Mouse (Mus musculus) gastrocnemius, adult 2 months (tissue): ENCODE results near the gene Olfr221. TPM values are rescaled to one million over a fixed set of nuclear protein-coding genes. Genes with fewer than 3 reads are reported as not detected.

Source experiments
- DNase-seq: peaks from one replicate; pipeline ENCODE4 v3.0.0; 2022
- H3K27ac ChIP-seq: fragments of 200-600 bp; 2 replicates; pipeline ENCODE4 v1.8.1; 2022; ENCODE audit warnings: mild to moderate bottlenecking
- H3K4me3 ChIP-seq: fragments of 200-600 bp; 2 replicates; pipeline ENCODE4 v1.8.1; 2022; ENCODE audit warnings: mild to moderate bottlenecking, moderate library complexity
- CTCF ChIP-seq: fragments of 200-600 bp; IDR thresholded peaks from 2 replicates; pipeline ENCODE4 v1.8.1; 2022; ENCODE audit warnings: antibody characterized with exemption, mild to moderate bottlenecking, moderate library complexity
- intact Hi-C: fragments of 180-260 bp; cut with DNase I; formaldehyde crosslinking; loops from one replicate; pipeline ENCODE4 v1.15.1; 2025
- total RNA-seq, 2 experiments: library from RNA; stranded (reverse); gene quantifications; 2 replicates each; pipeline ENCODE4 v1.2.3; 2021

The Olfr221 gene
- total RNA-seq, 2 experiments from 2014 or later: not detected

DNA sequence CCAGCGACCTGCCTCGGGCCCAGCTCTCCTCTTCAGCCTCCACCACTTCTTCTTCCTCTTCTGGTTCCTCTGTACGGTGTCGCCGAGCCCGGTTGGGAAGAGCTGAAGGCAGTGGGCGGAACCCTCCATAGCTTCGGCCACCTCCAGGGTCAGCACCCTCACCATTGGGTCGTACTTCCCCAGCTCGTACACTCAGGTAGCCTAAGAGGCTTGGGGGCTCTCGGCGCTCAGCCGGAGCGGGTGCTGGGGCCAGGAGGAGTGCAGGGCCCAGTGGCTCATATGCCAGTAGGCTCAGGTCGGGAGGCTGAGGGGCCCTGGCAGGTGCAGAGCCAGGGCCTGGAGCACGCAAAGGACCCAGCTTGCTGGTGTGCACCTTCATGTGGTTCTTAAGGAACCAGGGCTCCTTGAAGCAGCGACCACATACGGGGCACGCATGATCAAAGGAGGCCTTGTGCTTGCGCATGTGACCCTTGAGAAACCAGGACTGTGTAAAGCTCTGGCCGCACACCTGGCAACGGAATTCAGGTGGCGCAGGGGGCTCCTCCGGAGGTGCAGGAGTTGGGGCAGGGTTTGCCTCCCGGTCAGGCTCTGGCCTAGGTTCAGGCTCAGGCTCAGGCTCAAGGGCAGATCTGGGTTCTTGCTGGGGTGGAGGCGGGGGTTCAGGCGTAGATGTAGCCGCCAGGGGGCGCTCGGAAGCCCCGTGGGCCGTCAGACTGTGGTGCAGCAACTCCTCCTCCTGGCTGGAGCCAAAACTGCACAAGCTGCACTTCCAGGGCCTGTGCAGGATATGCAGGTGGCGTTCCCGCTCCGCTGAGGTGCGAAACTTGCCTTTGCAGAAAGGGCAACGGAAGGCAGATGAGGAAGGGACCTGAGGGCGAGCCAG is 33.7 kb downstream of the Olfr221 start:
- H3K4me3 ChIP-seq: 0 out of 2 replicates have a peak overlapping the region, but pooled peaks have one; percentile 1
- TF ChIP-seq CTCF: no peak; the same call in 1 of the 2 replicates
- peak; percentile 93 for DNase-seq
- intact Hi-C loops: loop anchor here (5.0 kb wide), 2 partner anchors 106 to 121 kb away; no protein-coding TSS in a partner anchor
- 0 out of 2 replicates have a peak overlapping the region, but pooled peaks have one; percentile 28 for H3K27ac ChIP-seq

- intact Hi-C loops: loop anchor here (5.0 kb wide), 2 partner anchors 104 to 119 kb away; no protein-coding TSS in a partner anchor
- Histone ChIP-seq H3K4me3 (no peak overlapping the region), H3K27ac (no peak overlapping the region)
- DNase-seq: no peak
- no peak for TF ChIP-seq CTCF
These were observed 35.5 kb downstream of the Olfr221 start for GRCm38 (mm10) chr14:52006771-52007170.

- peak; percentile 20; the same call in 1 of the 2 replicates for TF ChIP-seq CTCF
- DNase-seq: no peak
- no peak overlapping the region for H3K27ac ChIP-seq
- intact Hi-C loops: loop anchor here (5.0 kb wide), 2 partner anchors 104 to 119 kb away; no protein-coding TSS in a partner anchor
- H3K4me3 ChIP-seq: no peak overlapping the region
These were observed 36.0 kb downstream of the Olfr221 start for GRCm38 (mm10) chr14:52006241-52006640.

DNA sequence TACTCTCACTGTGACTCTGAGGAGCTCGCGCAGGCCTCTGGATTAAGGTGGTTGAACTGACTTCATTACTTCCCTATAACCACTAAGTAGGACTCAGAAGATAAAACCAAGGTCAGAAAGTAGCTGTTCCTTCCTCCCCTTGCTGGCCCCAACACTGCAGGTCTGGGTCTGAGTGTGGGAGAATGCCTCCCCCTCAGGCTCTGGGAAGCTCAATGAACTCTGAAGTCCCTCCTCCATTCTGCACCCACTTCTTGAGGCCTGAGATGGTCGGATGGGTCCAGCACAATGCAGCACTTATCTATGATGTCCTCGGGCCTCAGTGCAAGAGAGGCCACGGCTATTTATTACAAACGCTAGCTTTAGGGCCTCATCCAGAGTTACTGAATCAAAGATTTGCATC is 36.6 kb downstream of the Olfr221 start:
- H3K4me3 ChIP-seq: no peak overlapping the region
- H3K27ac ChIP-seq: no peak overlapping the region
- intact Hi-C loops: loop anchor here (5.0 kb wide), 2 partner anchors 103 to 118 kb away; no protein-coding TSS in a partner anchor

DNA sequence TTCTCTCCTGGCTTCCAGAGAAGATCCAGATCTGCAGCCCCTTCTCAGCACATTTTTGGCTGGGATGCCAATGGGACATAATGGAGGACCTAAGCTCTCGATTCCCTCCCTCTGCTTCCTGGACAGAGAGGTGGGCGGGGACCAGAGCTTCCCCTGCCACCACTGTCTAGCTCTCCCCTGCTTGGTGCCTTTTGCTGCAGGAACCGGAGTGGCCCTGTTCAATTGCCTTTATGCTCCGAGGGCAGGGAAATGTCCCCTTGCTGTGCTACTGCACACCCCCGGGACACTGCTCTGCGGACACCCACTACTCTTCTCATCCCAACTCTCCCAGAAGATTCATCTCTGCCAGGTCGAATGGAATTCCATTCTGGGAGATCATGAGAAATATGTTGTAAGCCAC is 37.1 kb downstream of the Olfr221 start:
- no peak for TF ChIP-seq CTCF
- Histone ChIP-seq H3K27ac (no peak overlapping the region), H3K4me3 (no peak overlapping the region)
- intact Hi-C loops: loop anchor here (5.0 kb wide), 2 partner anchors 103 to 118 kb away; no protein-coding TSS in a partner anchor
- no peak for DNase-seq

More for the DNA sequence above, 36.6 kb downstream of the Olfr221 start:
- TF ChIP-seq CTCF: no peak
- no peak for DNase-seq

DNA sequence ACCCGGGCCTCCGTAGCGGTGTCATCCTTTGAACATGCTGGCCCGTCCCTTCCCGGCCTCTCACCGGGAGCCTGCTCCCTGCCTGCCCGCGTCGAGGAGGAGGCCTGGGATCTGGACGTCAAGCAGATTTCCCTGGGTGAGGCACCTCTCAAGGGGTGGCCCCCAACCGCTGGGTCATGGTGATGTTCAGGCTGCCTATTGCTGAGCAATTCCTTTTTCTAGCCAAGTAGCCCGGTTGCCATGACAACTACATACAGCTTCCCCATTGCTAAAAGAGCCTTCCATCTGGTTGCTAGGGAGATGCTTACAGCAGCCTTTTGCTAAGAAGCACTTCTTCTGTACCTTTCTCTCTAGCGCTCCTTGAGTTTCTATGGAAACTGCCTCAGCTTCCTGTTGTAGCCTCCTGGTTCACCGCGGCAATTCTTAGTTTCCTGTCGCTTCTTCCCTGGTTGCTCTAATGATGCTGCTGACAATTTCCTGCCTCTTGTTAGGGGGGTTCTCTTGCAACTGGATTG is 38.2 kb downstream of the Olfr221 start:
- no peak for DNase-seq
- Histone ChIP-seq H3K4me3 (no peak overlapping the region), H3K27ac (no peak overlapping the region)
- no peak for TF ChIP-seq CTCF
- intact Hi-C loops: no loop called here

DNA sequence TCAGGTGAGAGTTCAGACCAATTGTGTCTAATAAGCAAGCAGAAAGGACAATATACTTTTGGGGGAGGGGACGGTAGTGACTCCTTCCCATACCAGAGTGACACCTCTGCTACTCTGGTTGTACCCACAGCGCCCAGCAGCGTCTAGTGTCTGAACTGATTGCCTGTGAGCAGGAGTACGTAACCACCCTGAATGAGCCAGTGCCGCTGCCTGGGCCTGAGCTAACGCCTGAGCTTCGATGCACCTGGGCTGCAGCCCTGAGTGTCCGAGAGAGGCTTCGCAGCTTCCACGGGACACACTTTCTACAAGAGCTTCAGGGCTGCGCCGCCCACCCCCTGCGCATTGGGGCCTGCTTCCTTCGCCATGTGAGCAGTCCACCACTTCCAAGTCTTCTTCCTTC is 44.8 kb downstream of the Olfr221 start:
- intact Hi-C loops: no loop called here
- DNase-seq: no peak

DNA sequence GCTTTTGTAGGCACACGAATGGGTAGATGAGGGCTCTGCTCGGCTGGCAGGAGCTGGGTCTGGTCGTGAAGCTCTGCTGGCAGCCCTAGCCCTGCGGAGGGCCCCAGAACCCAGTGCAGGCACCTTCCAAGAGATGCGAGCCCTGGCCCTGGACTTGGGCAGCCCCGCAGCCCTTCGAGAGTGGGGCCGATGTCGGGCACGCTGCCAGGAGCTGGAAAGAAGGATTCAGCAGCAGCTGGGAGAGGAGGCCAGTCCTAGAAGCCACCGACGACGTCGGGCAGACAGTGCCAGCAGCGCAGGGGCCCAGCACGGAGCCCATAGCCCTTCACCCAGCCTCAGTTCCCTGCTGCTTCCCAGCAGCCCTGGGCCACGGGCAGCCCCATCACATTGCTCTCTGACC is 45.4 kb downstream of the Olfr221 start:
- Histone ChIP-seq H3K4me3 (no peak overlapping the region), H3K27ac (no peak overlapping the region)
- DNase-seq: no peak
- TF ChIP-seq CTCF: no peak
- intact Hi-C loops: no loop called here

More for the DNA sequence above, 44.8 kb downstream of the Olfr221 start:
- TF ChIP-seq CTCF: no peak
- H3K27ac ChIP-seq: no peak overlapping the region
- no peak overlapping the region for H3K4me3 ChIP-seq

DNA sequence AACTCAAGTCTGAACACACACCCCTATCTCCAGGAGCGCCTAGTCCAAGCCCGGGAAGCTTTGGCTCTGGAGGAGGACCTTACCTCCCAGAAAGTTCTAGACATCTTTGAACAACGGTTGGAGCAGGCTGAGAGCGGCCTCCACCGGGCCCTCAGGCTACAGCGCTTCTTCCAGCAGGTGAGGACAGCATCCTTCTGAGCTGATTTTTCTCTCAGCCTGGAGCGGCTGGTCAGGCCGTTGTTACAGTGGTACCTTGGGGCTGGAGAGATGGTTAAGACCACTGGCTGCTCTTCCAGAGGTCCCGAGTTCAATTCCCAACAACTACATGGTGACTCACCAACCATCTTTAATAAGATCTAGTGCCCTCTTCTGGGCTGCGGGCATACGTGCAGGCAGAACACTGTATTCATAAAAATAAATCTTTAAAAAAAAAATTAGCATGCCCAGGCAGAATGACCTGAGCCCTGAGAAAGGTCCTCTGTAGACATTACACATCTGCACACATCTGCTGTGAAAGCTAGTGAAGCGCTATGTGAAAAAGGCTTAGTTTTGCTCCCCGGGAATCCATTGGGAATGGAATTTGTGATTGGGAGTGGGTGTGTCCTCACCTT is 45.9 kb downstream of the Olfr221 start:
- peak; percentile 61 for TF ChIP-seq CTCF
- Histone ChIP-seq H3K27ac (no peak overlapping the region), H3K4me3 (no peak overlapping the region)
- no peak for DNase-seq
- intact Hi-C loops: no loop called here

GRCm38 (mm10) chr14:51995219-51995871 is 46.9 kb downstream of the Olfr221 start:
- no peak overlapping the region for H3K27ac ChIP-seq
- intact Hi-C loops: no loop called here
- H3K4me3 ChIP-seq: no peak overlapping the region
- DNase-seq: no peak
- no peak for TF ChIP-seq CTCF

DNA sequence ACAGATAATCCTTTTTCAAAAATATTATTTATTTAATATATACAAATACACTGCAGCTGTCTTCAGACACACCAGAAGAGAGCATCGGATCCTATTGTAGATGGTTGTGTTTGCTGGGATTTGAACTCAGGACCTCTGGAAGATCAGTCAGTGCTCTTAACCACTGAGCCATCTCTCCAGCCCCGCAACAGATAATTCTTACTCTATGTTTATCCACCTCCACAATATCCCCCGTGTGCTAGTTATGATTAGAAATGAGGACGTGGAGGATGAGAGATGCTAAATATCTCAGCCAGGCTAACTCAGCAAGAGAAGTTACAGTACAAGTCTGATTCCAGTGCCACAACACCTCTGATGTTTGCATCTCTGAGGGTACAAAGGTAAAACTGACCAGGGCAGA is 47.8 kb downstream of the Olfr221 start:
- no peak overlapping the region for H3K27ac ChIP-seq
- intact Hi-C loops: no loop called here
- no peak for DNase-seq
- no peak for TF ChIP-seq CTCF
- no peak overlapping the region for H3K4me3 ChIP-seq

DNA sequence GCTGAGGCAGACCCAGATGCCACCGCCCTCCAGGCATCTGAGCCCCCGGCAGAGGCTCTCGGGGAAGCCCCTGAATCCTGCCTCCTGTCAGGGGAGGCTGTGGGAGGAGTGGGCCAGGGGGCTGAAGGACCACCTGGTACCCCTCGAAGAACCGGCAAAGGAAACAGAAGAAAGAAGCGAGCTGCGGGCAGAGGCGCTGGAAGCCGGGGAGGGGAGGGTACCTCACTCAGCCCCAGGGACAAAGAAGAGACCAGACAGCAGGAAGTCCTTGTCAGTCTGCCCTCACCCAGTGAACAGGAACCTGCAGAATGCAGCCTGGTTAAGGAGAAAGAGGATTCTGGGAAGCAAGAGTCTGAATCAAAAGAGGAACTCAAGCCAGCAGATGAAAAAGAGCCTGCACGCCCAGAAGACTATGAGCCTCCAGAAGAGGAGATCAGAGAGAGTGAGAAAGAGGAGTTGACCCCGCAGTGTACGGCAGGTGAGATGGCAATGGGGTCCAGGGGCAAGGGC is 52.7 kb downstream of the Olfr221 start:
- Histone ChIP-seq H3K4me3 (no peak overlapping the region), H3K27ac (0 out of 2 replicates have a peak overlapping the region, but pooled peaks have one; percentile 12)
- no peak for TF ChIP-seq CTCF
- intact Hi-C loops: loop anchor here (5.0 kb wide), 1 partner anchor 47 kb away; no protein-coding TSS in a partner anchor
- DNase-seq: no peak
